Mouse (Mus musculus) E14TG2a.4 (cell line): ENCODE results near the gene Tfap2b.

ENCODE experiments used
- H3K27me3 ChIP-seq: 2 replicates; pipeline ENCODE4 v1.6.1; 2014; ENCODE audit warnings: low read length, control low read depth; ENCODE audit not compliant: insufficient read depth
- H3K36me3 ChIP-seq: 2 replicates; pipeline ENCODE4 v1.6.1; 2014; ENCODE audit warnings: low read length, control low read depth; ENCODE audit not compliant: insufficient read depth
- H3K4me1 ChIP-seq: replicated peaks from 2 replicates; pipeline ENCODE4 v1.6.1; 2014; ENCODE audit warnings: low read depth, low read length, control low read depth
- H3K4me3 ChIP-seq: replicated peaks from 2 replicates; pipeline ENCODE4 v1.5.1; 2014; ENCODE audit warnings: mild to moderate bottlenecking, low read length
- H3K9me3 ChIP-seq: 2 replicates; pipeline ENCODE4 v1.6.1; 2014; ENCODE audit warnings: low read length, control low read depth
- CTCF ChIP-seq: conservative IDR thresholded peaks from 2 replicates; pipeline ENCODE4 v1.5.1; 2014; ENCODE audit warnings: low read length
- NANOG ChIP-seq: IDR thresholded peaks from 2 replicates; pipeline ENCODE4 v1.6.1; 2014; ENCODE audit warnings: borderline replicate concordance, low read length, mixed read lengths
- POU5F1 ChIP-seq: IDR thresholded peaks from 2 replicates; pipeline ENCODE4 v1.6.1; 2014; ENCODE audit warnings: low read length, borderline replicate concordance

The Tfap2b gene

GRCm38 (mm10) chr1:19221601-19222000 is 12.9 kb downstream of the Tfap2b start:
- Histone ChIP-seq H3K4me3 (no peak overlapping the region), H3K4me1 (0 out of 2 replicates have a peak, but pooled peaks cover 6% of the 10 kb centered on the region)
- no peak for TF ChIP-seq CTCF
- no peak for TF ChIP-seq POU5F1
- no peak for TF ChIP-seq NANOG

GRCm38 (mm10) chr1:19226699-19227098 is 18.0 kb downstream of the Tfap2b start:
- Histone ChIP-seq H3K9me3 (peaks cover 6% of the 10 kb centered on the region; the same call in 1 of the 2 replicates), H3K27me3 (peaks cover 44% of the 10 kb centered on the region), H3K4me1 (peaks cover 10% of the 10 kb centered on the region), H3K4me3 (no peak overlapping the region), H3K36me3 (no peaks in the 10 kb centered on the region)
- TF ChIP-seq POU5F1 (no peak), NANOG (no peak), CTCF (no peak)

More at GRCm38 (mm10) chr1:19221601-19222000, 12.9 kb downstream of the Tfap2b start:
- Histone ChIP-seq H3K27me3 (peaks cover 49% of the 10 kb centered on the region), H3K36me3 (no peaks in the 10 kb centered on the region), H3K9me3 (no peaks in the 10 kb centered on the region)

GRCm38 (mm10) chr1:19230926-19231573 is 22.3 kb downstream of the Tfap2b start:
- no peak for TF ChIP-seq CTCF
- TF ChIP-seq POU5F1 = no peak
- H3K27me3 ChIP-seq = peaks cover 60% of the 10 kb centered on the region

GRCm38 (mm10) chr1:19231574-19232080 is 22.9 kb downstream of the Tfap2b start:
- Histone ChIP-seq H3K4me1 (peaks cover 36% of the 10 kb centered on the region), H3K27me3 (peaks cover 65% of the 10 kb centered on the region), H3K9me3 (peaks cover 6% of the 10 kb centered on the region; the same call in 1 of the 2 replicates), H3K4me3 (no peak overlapping the region), H3K36me3 (no peaks in the 10 kb centered on the region)
- no peak for TF ChIP-seq NANOG
- no peak for TF ChIP-seq POU5F1
- no peak for TF ChIP-seq CTCF

More at GRCm38 (mm10) chr1:19230926-19231573, 22.3 kb downstream of the Tfap2b start:
- Histone ChIP-seq H3K36me3 (no peaks in the 10 kb centered on the region), H3K4me3 (no peak overlapping the region), H3K9me3 (peaks cover 6% of the 10 kb centered on the region; the same call in 1 of the 2 replicates), H3K4me1 (peaks cover 30% of the 10 kb centered on the region)

- Histone ChIP-seq H3K4me1 (peaks cover 42% of the 10 kb centered on the region), H3K4me3 (no peak overlapping the region), H3K27me3 (peaks cover 73% of the 10 kb centered on the region), H3K9me3 (no peaks in the 10 kb centered on the region), H3K36me3 (no peaks in the 10 kb centered on the region)
- TF ChIP-seq POU5F1 (no peak), CTCF (peak; percentile 31)
Observed at GRCm38 (mm10) chr1:19232743-19233142, 24.0 kb downstream of the Tfap2b start.

GRCm38 (mm10) chr1:19233857-19234256 is 25.1 kb downstream of the Tfap2b start:
- no peak for TF ChIP-seq CTCF
- no peak for TF ChIP-seq POU5F1
- TF ChIP-seq NANOG = no peak
- Histone ChIP-seq H3K27me3 (peaks cover 71% of the 10 kb centered on the region), H3K36me3 (no peaks in the 10 kb centered on the region), H3K4me1 (peaks cover 42% of the 10 kb centered on the region), H3K9me3 (no peaks in the 10 kb centered on the region), H3K4me3 (peak overlapping the region; percentile 58)

GRCm38 (mm10) chr1:19234432-19235205 is 25.9 kb downstream of the Tfap2b start:
- no peak overlapping the region for H3K4me3 ChIP-seq
- no peak for TF ChIP-seq POU5F1
- TF ChIP-seq NANOG = no peak
- no peak for TF ChIP-seq CTCF
- H3K27me3 ChIP-seq = peaks cover 73% of the 10 kb centered on the region
- peaks cover 42% of the 10 kb centered on the region for H3K4me1 ChIP-seq
- H3K9me3 ChIP-seq = no peaks in the 10 kb centered on the region
- H3K36me3 ChIP-seq = no peaks in the 10 kb centered on the region

GRCm38 (mm10) chr1:19236051-19236450 is 27.3 kb downstream of the Tfap2b start:
- H3K36me3 ChIP-seq = no peaks in the 10 kb centered on the region
- no peak overlapping the region; the same call in 1 of the 2 replicates for H3K4me3 ChIP-seq
- TF ChIP-seq CTCF = no peak
- no peak for TF ChIP-seq POU5F1
- TF ChIP-seq NANOG = no peak
- peaks cover 47% of the 10 kb centered on the region for H3K4me1 ChIP-seq
- H3K27me3 ChIP-seq = peaks cover 81% of the 10 kb centered on the region
- no peaks in the 10 kb centered on the region for H3K9me3 ChIP-seq
